Mouse (Mus musculus) lung, adult 2 months (tissue): ENCODE results near the gene Sorcs3.

Experiments used
- CTCF ChIP-seq: fragments of 200-500 bp; IDR thresholded peaks from 2 replicates; pipeline ENCODE4 v1.5.1; 2011; ENCODE audit warnings: mild to moderate bottlenecking, low read length, control low read depth; ENCODE audit not compliant: insufficient read depth
- POLR2A ChIP-seq: fragments of 200-500 bp; IDR thresholded peaks from 2 replicates; pipeline ENCODE4 v1.6.1; 2011; ENCODE audit warnings: low read depth, mild to moderate bottlenecking, control low read depth, low read length, borderline replicate concordance; ENCODE audit errors: extremely low read depth

DNA sequence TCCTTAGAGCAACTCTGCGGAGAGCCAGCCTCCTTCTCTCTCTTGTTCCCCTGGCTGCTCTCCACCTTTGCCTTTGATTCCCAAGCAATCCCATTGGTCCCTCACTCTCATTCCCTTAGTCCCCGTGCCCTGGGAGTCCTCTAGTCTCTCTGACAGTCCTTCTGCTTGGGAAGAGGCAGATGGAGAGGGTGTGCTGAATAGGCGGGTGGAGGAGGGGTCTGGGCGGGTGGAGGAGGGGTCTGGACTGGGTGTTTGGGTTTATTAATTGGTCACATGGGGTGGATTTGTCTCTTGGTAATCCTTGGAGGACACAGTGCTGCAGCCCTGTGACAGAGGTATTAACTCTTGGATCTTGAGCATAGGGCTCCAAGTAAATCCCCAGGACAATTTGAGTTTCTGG, 77.4 kb downstream of the Sorcs3 start:
- TF ChIP-seq CTCF (no peak), POLR2A (no peak)
